Mouse (Mus musculus) ES-Bruce4 (cell line): ENCODE measurements around the gene Mast4.

Experiments used
- CTCF ChIP-seq: IDR thresholded peaks from one replicate; pipeline ENCODE4 v1.8.1; 2011; ENCODE audit warnings: low read depth, low read length
- EP300 ChIP-seq: IDR thresholded peaks from 2 replicates; pipeline ENCODE4 v1.6.1; 2011; ENCODE audit warnings: low read depth, low read length; ENCODE audit not compliant: insufficient read depth
- POLR2A ChIP-seq: IDR thresholded peaks from one replicate; pipeline ENCODE4 v1.8.1; 2011; ENCODE audit warnings: low read length; ENCODE audit not compliant: insufficient read depth

DNA sequence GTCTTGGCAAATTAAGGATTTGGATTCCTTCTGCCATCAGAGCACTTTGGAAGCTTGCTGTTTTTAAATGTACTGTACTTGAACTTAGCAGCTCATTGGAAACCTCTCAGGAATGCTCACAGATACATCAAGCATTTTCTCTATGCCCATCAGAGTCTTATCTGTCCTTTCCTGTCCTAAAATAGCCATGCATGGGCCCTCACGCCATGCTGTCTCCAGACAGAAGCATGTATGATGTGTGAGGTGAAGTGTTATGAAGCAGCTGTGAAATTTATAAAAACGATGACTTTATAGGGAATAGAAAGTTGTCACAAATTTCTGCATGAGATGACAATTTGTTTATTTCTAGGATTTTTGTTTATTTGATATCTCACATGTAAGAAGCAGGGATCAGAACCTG is 378.8 kb downstream of the Mast4 start:
- TF ChIP-seq CTCF: no peak
- no peak for TF ChIP-seq EP300
- no peak for TF ChIP-seq POLR2A
